Mouse (Mus musculus): ENCODE data around the gene Pbx3.

Gene Pbx3

GRCm38 (mm10) chr2:34298202-34298601 lies 74.7 kb downstream of the Pbx3 start:
- in situ Hi-C loops (cut with MboI; ENCODE audit: low sequenced_read_pairs): no loop called here

DNA sequence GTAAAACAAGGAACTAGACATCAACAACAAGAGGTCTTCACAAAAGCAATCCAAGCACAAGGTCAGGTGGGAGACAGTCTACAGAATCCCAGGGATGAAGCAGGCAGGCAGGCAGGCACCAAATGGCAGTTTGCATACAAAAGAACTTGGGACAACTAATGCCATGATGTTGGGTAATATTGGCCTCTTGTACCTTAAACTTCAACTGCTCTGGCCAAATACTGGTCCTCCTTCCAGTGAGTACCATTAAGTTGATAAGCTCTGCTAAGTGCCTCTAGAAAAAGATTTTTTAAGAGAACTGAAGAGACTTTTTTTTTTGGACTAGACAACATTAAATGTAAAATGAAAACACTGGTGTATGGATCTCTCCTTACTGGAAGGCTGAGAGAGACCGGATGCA lies 83.2 kb downstream of the Pbx3 start:
- in situ Hi-C loops (cut with MboI; ENCODE audit: low sequenced_read_pairs): no loop called here

DNA sequence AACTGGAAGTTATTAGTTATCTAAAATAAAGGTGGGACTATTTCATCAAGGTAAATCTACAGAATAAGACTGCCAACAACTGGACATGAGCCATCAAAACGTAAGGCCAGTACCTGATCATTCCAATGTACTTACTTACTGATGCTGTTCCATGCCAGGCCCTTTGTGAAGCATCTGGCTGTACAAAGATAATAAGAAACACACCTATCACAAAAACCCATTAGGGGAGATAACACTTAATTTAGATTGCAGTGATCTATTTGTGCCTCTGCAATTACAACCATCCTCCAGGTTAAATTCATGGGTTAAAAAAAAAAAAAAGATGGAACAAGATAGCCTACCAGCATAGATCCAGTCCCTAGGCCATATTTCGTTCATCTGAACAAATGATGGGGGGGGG lies 88.7 kb downstream of the Pbx3 start:
- in situ Hi-C loops (cut with MboI; ENCODE audit: low sequenced_read_pairs): no loop called here

- in situ Hi-C loops (cut with MboI; ENCODE audit: low sequenced_read_pairs): no loop called here
Observed at GRCm38 (mm10) chr2:34280996-34281395, 91.9 kb downstream of the Pbx3 start.

DNA sequence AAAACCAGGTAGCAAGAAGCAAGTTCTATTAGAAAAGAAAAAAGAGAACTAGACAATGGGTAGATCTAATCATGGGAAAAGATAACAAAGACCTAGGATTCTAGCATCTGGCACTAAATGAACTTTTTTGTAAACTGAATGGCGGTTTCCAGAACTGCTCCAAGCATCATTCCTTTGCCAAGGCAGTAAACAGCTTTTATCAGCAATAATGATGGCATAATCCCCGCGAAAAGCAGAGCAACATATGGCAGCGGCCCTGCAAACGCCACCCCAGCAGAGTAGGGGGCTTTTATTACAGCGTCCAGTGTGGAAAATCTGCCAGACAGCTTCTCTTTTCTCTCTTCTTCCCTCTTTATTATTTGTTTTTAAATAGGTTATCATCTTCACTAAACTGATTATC lies 93.2 kb downstream of the Pbx3 start:
- in situ Hi-C loops (cut with MboI; ENCODE audit: low sequenced_read_pairs): no loop called here

- in situ Hi-C loops (cut with MboI; ENCODE audit: low sequenced_read_pairs): no loop called here
Observed at GRCm38 (mm10) chr2:34275630-34276193, 97.2 kb downstream of the Pbx3 start.

GRCm38 (mm10) chr2:34262046-34262445 lies 110.9 kb downstream of the Pbx3 start:
- in situ Hi-C loops (cut with MboI; ENCODE audit: low sequenced_read_pairs): no loop called here

- in situ Hi-C loops (cut with MboI; ENCODE audit: low sequenced_read_pairs): no loop called here
Observed at GRCm38 (mm10) chr2:34260653-34261076, 112.3 kb downstream of the Pbx3 start.

- in situ Hi-C loops (cut with MboI; ENCODE audit: low sequenced_read_pairs): no loop called here
Observed at GRCm38 (mm10) chr2:34258256-34258655, 114.7 kb downstream of the Pbx3 start.

DNA sequence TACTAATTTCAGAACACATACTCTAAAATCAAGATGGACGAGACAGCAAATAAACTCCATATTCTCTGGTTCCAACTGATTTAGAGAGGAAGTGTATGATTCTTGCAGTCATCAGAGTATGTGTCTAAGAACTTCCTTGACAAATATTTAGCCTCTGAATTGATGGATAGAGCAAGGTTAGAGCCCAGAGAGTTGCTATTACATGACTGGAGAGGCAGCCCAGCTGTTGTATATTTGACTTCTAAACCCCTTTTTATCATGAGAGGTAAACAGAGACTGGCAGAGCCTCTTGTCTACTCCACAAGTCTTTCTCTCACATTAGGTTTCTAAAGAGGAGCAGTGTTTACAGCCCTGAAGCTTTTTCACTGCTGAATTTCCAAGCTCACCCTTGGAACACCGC lies 115.3 kb downstream of the Pbx3 start:
- in situ Hi-C loops (cut with MboI; ENCODE audit: low sequenced_read_pairs): no loop called here

DNA sequence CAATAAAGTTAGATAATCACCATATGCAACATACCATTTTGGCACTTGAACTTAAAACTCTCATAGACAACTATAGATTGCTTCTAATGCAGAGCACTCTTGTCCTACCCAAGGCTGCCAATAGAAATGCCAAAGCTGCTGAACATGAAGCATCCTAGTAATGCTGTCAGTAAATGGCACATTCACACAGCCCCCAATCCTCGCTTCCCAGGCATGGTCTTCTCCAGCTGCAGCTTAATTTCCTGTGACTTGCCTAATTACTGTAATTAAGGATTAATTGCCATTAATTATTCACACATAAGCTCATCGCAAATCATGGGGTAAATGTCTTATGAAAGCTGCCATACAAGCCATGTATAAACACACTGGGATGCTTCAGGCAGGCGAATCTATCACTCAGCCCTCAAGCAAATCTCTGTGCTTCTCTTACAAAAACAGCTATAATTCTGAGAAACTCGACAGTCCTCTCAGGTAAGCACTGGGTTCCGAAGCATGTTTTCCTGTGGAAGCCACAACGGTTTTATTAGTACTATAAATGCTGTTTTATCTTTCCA lies 116.9 kb downstream of the Pbx3 start:
- in situ Hi-C loops (cut with MboI; ENCODE audit: low sequenced_read_pairs): no loop called here

- in situ Hi-C loops (cut with MboI; ENCODE audit: low sequenced_read_pairs): no loop called here
Observed at GRCm38 (mm10) chr2:34253627-34254026, 119.3 kb downstream of the Pbx3 start.

DNA sequence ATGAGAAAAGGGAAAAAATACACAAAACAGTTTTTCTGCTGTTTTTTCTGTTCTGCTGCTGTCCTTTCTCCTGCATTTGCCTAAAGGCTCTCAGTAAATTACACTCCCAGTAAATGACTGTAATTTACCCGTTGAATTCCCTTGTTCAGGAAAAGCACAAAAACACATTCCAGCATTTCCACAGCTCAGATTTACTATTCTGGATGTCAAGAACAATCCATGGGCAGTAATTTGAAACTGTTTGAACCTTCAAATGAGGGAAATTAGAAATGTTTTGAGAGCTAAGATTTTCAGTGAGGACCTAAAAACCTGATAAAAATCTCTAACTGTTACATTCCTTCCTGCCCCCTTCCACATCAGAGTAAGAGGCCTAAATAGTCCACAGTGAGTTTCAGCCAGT lies 119.8 kb downstream of the Pbx3 start:
- in situ Hi-C loops (cut with MboI; ENCODE audit: low sequenced_read_pairs): no loop called here

DNA sequence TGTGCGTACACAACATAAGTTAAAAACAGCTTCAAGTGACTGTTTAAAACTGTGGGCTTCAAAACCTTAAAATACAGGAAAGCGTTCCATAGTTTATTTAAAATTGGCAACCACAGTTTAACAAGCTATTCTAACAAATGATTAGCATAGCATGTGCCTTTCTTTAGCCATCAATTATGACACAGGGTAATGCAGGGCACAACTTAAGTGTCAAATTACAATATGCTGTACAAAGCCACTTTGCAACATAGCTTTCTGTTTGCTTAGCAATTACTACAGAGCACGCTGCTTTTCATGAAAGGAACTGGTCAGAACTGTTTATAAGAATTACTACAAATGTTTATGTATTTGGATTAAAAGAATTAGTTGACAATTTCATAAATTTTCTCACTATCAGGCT lies 120.7 kb downstream of the Pbx3 start:
- in situ Hi-C loops (cut with MboI; ENCODE audit: low sequenced_read_pairs): no loop called here

DNA sequence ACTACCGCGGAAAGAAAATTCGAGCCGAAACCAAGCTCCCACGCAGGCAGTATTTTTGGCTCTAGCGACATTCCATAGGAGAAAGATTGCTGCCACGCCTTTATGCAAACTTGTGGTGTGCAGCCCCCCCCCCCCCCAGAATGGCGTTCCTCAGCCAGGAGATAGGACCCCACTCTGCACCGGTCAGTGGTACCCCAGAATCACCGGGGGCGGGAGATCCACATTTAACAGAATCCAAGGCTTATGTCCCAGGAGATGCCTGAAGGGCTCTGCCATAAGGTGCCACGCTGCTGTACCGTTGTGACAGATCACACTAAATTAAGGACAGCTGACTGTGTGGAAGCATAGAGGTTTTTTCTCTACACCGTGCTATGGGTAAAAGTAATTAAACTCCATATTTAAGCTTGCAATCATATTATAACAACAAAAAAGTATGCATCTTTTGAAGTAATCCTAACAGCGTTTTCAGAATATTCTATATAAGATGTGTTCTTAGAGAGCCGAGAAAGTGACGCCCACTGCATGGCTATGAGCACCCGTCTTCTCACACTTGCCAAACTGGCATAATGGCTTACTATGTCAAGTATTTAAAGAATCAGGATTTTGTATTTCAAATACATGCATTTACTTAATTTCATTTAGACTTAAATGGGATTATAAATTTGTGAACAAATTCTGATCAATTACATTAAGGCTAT lies 122.8 kb downstream of the Pbx3 start:
- in situ Hi-C loops (cut with MboI; ENCODE audit: low sequenced_read_pairs): no loop called here

DNA sequence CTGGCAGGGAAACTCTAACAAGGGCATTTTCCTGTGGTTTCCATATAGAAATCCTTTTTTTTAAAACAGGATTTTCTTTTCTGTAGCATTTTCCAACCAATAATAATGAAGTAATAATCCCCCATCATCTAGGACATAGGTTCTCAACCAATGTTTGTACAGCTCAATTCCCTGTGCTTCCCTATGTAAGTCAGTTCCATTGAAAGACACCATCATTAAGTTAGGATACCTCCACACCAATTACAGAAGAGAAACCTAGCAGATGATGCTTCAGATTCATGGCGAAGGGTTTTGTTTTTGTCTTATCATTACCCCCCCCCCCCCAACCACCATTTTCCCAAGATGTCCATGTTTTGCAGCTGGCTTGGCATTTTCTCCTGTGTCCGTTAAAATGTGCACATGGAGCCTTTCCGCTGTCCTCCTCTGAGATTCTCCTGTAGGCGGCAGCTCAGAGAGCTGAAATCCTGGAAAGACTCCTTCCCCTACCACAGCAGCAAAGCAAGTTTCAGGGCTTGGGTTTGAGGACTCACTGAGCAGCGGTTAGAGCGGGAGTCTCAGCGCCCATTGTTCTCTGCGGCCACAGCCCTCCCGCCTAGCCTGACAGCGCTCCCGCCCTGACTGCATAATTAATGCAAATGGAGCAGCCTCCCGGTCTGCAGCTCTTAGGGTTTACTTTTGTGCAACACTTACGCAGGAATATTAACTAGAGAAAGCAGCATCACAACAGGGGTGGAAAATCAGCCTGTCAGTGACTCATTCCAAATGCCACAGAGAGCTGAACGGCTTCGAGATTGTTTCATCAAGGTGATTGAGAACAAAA lies 123.6 kb downstream of the Pbx3 start:
- in situ Hi-C loops (cut with MboI; ENCODE audit: low sequenced_read_pairs): no loop called here

DNA sequence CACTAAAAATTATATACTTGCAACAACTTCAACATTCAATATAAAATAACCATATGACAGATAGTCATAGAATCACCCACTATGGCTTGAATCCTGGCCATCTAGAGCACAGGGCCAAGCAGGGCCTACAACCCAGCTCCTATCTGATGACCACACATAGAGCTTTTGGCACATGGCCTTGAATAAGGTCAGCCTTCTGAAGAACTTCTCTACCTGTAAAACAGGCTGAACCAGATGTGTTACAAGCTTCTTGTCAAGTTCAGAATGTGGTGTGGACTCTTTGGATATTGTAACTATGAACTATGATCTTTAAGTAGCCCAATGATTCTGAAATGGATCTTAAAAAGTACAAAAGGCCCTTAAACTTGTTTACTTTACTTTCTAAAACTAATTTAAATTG lies 132.1 kb downstream of the Pbx3 start:
- in situ Hi-C loops (cut with MboI; ENCODE audit: low sequenced_read_pairs): no loop called here

DNA sequence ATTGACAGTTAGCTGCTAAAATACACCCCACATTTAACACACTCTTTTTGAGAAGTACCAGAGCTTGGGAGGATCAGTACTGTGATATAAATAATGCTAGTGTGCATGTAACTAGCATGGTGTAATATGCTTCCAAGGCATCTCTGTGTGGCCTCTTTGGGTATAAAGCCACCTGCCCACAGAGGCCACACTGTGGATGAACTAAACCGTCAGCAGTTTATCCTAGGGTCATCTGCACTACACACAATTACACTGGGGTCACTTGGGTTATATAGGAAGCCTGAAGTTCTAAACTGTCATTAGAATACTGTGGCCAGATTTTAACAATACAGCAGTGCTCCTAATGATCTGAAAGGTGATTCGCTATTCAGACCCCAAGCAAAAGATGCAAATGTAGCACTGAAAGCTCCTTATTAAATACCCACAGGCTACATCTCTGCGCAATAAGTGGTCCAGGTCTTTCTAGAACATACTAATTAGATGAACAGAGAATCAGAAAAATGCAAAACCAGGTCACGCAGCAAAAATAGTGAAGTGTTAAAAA lies 133.6 kb downstream of the Pbx3 start:
- in situ Hi-C loops (cut with MboI; ENCODE audit: low sequenced_read_pairs): no loop called here

DNA sequence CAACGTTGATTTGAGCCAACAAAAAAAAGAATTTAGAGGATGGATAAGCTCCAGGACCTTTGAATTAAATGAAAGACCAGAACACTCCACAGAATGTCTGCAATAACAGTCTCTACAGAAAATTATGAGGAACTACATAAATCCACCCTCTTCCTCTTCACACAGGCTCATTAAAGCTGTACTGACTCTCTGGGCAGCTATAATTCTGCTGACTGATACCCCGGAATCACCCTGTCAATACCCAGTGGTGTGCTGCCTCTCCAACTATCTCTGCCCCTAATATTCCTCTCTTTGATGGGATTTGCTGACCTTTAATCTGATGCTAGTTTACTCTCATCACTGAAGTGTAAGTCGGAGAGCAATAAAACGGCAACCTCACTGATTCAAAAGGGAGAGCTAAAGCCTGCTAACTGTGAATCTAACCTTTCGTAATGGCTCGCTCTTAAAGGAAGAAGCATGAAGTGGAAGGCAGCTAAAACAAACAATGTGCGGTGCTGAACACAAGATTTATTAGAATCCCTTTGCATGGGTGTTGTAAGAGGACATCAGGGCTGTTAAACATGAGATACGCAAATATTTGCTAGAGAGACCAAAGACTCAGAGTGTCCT lies 137.4 kb downstream of the Pbx3 start:
- in situ Hi-C loops (cut with MboI; ENCODE audit: low sequenced_read_pairs): no loop called here

- in situ Hi-C loops (cut with MboI; ENCODE audit: low sequenced_read_pairs): no loop called here
Observed at GRCm38 (mm10) chr2:34234274-34234673, 138.7 kb downstream of the Pbx3 start.

- in situ Hi-C loops (cut with MboI; ENCODE audit: low sequenced_read_pairs): no loop called here
Observed at GRCm38 (mm10) chr2:34233271-34233670, 139.7 kb downstream of the Pbx3 start.

All from CH12F3 (cell line).